Mouse (Mus musculus) olfactory bulb, adult 2 months (tissue): Measurements from ENCODE around the gene Rrp9.

Experiments
- CTCF ChIP-seq: fragments of 200-500 bp; IDR thresholded peaks from 2 replicates; pipeline ENCODE4 v1.5.1; 2012; ENCODE audit warnings: low read depth, mild to moderate bottlenecking, low read length, moderate library complexity; ENCODE audit not compliant: insufficient read depth
- POLR2A ChIP-seq: fragments of 200-500 bp; IDR thresholded peaks from 2 replicates; pipeline ENCODE4 v1.6.1; 2012; ENCODE audit warnings: mild to moderate bottlenecking, low read depth, low read length, moderate library complexity; ENCODE audit not compliant: insufficient read depth

DNA sequence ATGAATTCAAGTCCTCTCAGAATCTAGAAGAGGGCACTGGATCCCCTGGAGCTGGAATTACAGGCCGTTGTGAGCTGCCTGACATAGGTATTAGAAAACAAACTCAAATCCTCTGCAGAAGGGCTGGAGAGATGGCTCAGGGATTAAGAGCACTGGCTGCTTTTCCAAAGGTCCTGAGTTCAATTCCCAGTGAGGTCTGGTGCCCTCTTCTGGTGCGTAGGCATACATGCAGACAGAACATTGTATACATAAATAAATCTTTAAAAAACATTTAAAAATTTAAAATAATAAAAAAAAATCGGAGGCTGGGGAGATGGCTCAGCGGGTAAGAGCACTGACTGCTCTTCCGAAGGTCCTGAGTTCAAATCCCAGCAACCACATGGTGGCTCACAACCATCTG, 33.1 kb upstream of the Rrp9 start:
- TF ChIP-seq CTCF = no peak
- TF ChIP-seq POLR2A = no peak
